Comparison of ENCODE assay signal across 16 mouse cellular contexts in genomic region chr12:102696635-102697354, GRCm38 (mm10). TPM values are rescaled to one million over a fixed set of nuclear protein-coding genes. Genes with fewer than 3 reads are reported as not detected.
DNase-seq lines count a peak whose midpoint lies in the region; ATAC-seq and TF ChIP-seq lines count a peak whose summit lies in the region.
"Had no signal": no experiment of that assay in that cellular context is flagged by ENCODE, and none has a peak within 500 bp of the region (broad histone marks: within the 10 kb centered on the region; RNA-seq: fewer than 3 reads in every experiment).

No protein-coding gene starts in this region.

- TF ChIP-seq CTCF in CH12.LX (conservative IDR thresholded peaks at IDR 0.05 in 1 of 2, IDR thresholded peaks at IDR 0.05 in 1 of 2; ENCODE audit: low read depth in 2 of 2, low read length in 2 of 2), result no peak

- no peak for DNase-seq in cerebellum, adult 11 months
- DNase-seq in CH12.LX (ENCODE audit: extremely low read depth), result no peak
- peak; percentile 55 for DNase-seq in induced T-regulatory cell, adult 2 months (ENCODE audit: low read depth)
- DNase-seq in kidney, postnatal 4 days, result no peak
- DNase-seq: heart, adult 18-20 months; heart, postnatal 36 days; kidney, postnatal 14 days; lung, adult 18-20 months had no signal

- WGBS in heart, embryonic 16.5 days, result 74% methylated on average over 14 of the region's 14 CpGs
- 81% methylated on average over 14 of the region's 14 CpGs for WGBS in heart, embryonic 12.5 days

- H3K4me1 ChIP-seq in heart, embryonic 16.5 days (ENCODE audit: control insufficient read depth, insufficient read depth, low read length), result peaks cover 21% of the 10 kb centered on the region
- H3K4me1 ChIP-seq in heart, embryonic 12.5 days (replicated peaks), result peaks cover 17% of the 10 kb centered on the region
- H3K4me1 ChIP-seq in CH12.LX (ENCODE audit: control insufficient read depth in 1 of 2, insufficient read depth in 2 of 2), result peaks cover 42 to 98% of the 10 kb centered on the region in 2 experiments

- H3K79me2 ChIP-seq in CH12.LX (replicated peaks; ENCODE audit: control insufficient read depth, extremely low read depth, insufficient read depth, poor library complexity, severe bottlenecking), result peaks cover 62% of the 10 kb centered on the region

- H3K27me3 ChIP-seq in heart, embryonic 16.5 days (ENCODE audit: control insufficient read depth, insufficient read depth, low read length), result no peaks in the 10 kb centered on the region
- no peaks in the 10 kb centered on the region for H3K27me3 ChIP-seq in heart, embryonic 12.5 days (replicated peaks)
- no peaks in the 10 kb centered on the region for H3K27me3 ChIP-seq in CH12.LX (replicated peaks)
- H3K27me3 ChIP-seq: limb, embryonic 13.5 days; stomach, embryonic 15.5 days had no signal

- TF ChIP-seq EP300 in CH12.LX (IDR thresholded peaks at IDR 0.05; ENCODE audit: low read length), result no peak

- in situ Hi-C loops in CH12.LX (cut with MboI; ENCODE audit: low pct_ligation_motif_present, low pct_unique_long_range_greater_than_20kb, low sequenced_read_pairs), result loop anchor here (10.0 kb wide), 1 partner anchor 52 kb away; no protein-coding TSS in a partner anchor

- ATAC-seq in cerebellum, adult (ENCODE audit: insufficient number of reproducible peaks, low FRiP score, low TSS enrichment), result 0 out of 2 replicates have a peak, but pooled peaks have one; percentile 12
- ATAC-seq in heart, embryonic 16.5 days (replicated peaks; ENCODE audit: extremely low read depth, insufficient read depth, low FRiP score), result no peak
- no peak for ATAC-seq in heart, embryonic 12.5 days (ENCODE audit: insufficient number of reproducible peaks, low FRiP score)
- ATAC-seq in megakaryocyte-erythroid progenitor cell, adult 5-6 weeks (replicated peaks; ENCODE audit: low FRiP score, low TSS enrichment, poor library complexity, severe bottlenecking), result no peak
- ATAC-seq: midbrain, embryonic 16.5 days had no signal

- no peaks in the 10 kb centered on the region for H3K9me3 ChIP-seq in heart, embryonic 16.5 days (replicated peaks; ENCODE audit: control insufficient read depth, low read length)
- no peaks in the 10 kb centered on the region for H3K9me3 ChIP-seq in heart, embryonic 12.5 days (replicated peaks)
- no peaks in the 10 kb centered on the region for H3K9me3 ChIP-seq in CH12.LX (replicated peaks; ENCODE audit: low read length)
- H3K9me3 ChIP-seq: limb, embryonic 13.5 days; stomach, embryonic 15.5 days had no signal

- H3K36me3 ChIP-seq in heart, embryonic 16.5 days (ENCODE audit: control insufficient read depth, insufficient read depth), result no peaks in the 10 kb centered on the region
- H3K36me3 ChIP-seq in heart, embryonic 12.5 days, result no peaks in the 10 kb centered on the region
- peaks cover 0 to 28% of the 10 kb centered on the region in 2 experiments for H3K36me3 ChIP-seq in CH12.LX (replicated peaks in 1 of 2; ENCODE audit: control insufficient read depth in 1 of 2, insufficient read depth in 1 of 2, low read length in 1 of 2)
- H3K36me3 ChIP-seq: limb, embryonic 13.5 days; stomach, embryonic 15.5 days had no signal

- no peak for TF ChIP-seq RAD21 in CH12.LX (IDR thresholded peaks at IDR 0.05; ENCODE audit: low read depth, low read length)

- H3K9ac ChIP-seq in heart, embryonic 16.5 days (ENCODE audit: low read length), result peak overlapping the region; percentile 41; the same call in 1 of the 2 replicates
- no peak overlapping the region for H3K9ac ChIP-seq in heart, embryonic 12.5 days
- peak overlapping the region; percentile 75 for H3K9ac ChIP-seq in CH12.LX (ENCODE audit: insufficient read depth, low read depth)
- H3K9ac ChIP-seq: stomach, embryonic 15.5 days had no signal

- H3K27ac ChIP-seq in heart, embryonic 16.5 days (ENCODE audit: low read length), result no peak overlapping the region; the same call in 1 of the 2 replicates
- H3K27ac ChIP-seq in heart, embryonic 12.5 days (ENCODE audit: poor library complexity, severe bottlenecking), result no peak overlapping the region
- peak overlapping the region; percentile 97 for H3K27ac ChIP-seq in CH12.LX (ENCODE audit: insufficient read depth, low read depth)
- H3K27ac ChIP-seq: limb, embryonic 13.5 days; macrophage; stomach, embryonic 15.5 days had no signal

- H3K4me2 ChIP-seq in heart, embryonic 16.5 days (ENCODE audit: low read depth, low read length), result no peak overlapping the region
- H3K4me2 ChIP-seq in heart, embryonic 12.5 days, result no peak overlapping the region
- peak overlapping the region; percentile 70 for H3K4me2 ChIP-seq in CH12.LX (ENCODE audit: insufficient read depth, low read depth, poor library complexity, severe bottlenecking)
- H3K4me2 ChIP-seq: limb, embryonic 13.5 days; stomach, embryonic 15.5 days had no signal

- dilution Hi-C loops in CH12.LX (cut with MboI; ENCODE audit: extremely low pct_ligation_motif_present, extremely low pct_unique_long_range_greater_than_20kb, low sequenced_read_pairs), result no loop called here

- no peak for TF ChIP-seq POLR2A in CH12.LX (IDR thresholded peaks at IDR 0.05; ENCODE audit: low read depth, low read length)

- no peak overlapping the region for H3K4me3 ChIP-seq in heart, embryonic 16.5 days (ENCODE audit: low read length)
- H3K4me3 ChIP-seq in heart, embryonic 12.5 days, result no peak overlapping the region
- peak overlapping the region in 2 of 3 experiments; percentile 39 to 42 for H3K4me3 ChIP-seq in CH12.LX (replicated peaks in 1 of 3; ENCODE audit: low read depth in 2 of 3, low read length in 2 of 3, poor library complexity in 1 of 3)
- H3K4me3 ChIP-seq: limb, embryonic 13.5 days; stomach, embryonic 15.5 days had no signal

TF ChIP-seq in CH12.LX, 34 proteins besides CTCF, POLR2A, EP300 and RAD21 (continues in another document):
- TF ChIP-seq HCFC1 (IDR thresholded peaks at IDR 0.05; ENCODE audit: low read depth, low read length) (no peak), BHLHE40 (IDR thresholded peaks at IDR 0.05; ENCODE audit: low read depth, low read length) (peak; percentile 57), USF2 (conservative IDR thresholded peaks at IDR 0.05; ENCODE audit: low read depth, low read length) (no peak), MXI1 (IDR thresholded peaks at IDR 0.05; ENCODE audit: low read depth, low read length) (no peak; the same call in 1 of the 2 replicates), JUND (conservative IDR thresholded peaks at IDR 0.05; ENCODE audit: low read depth, low read length) (no peak), ELF1 (IDR thresholded peaks at IDR 0.05; ENCODE audit: low read depth, low read length) (no peak), ZNF384 (IDR thresholded peaks at IDR 0.05; ENCODE audit: low read depth, low read length) (no peak), KAT2A (IDR thresholded peaks at IDR 0.05; ENCODE audit: insufficient replicate concordance, low read length) (no peak), ETS1 (conservative IDR thresholded peaks at IDR 0.05; ENCODE audit: low read depth, low read length) (peak; percentile 38; the same call in 1 of the 2 replicates), MAZ (IDR thresholded peaks at IDR 0.05; ENCODE audit: low read depth, low read length) (no peak), E2F4 (IDR thresholded peaks at IDR 0.05; ENCODE audit: insufficient replicate concordance, low read depth, low read length) (no peak), MAX (IDR thresholded peaks at IDR 0.05; ENCODE audit: low read length) (no peak), CHD2 (IDR thresholded peaks at IDR 0.05; ENCODE audit: low read length) (0 out of 2 replicates have a peak, but pooled peaks have one; percentile 15), SMC3 (IDR thresholded peaks at IDR 0.05; ENCODE audit: low read depth, low read length) (no peak), MYC (IDR thresholded peaks at IDR 0.05; ENCODE audit: low read depth, low read length) (0 out of 2 replicates have a peak, but pooled peaks have one; percentile 14), CHD1 (IDR thresholded peaks at IDR 0.05; ENCODE audit: low read depth, low read length) (no peak), ZMIZ1 (IDR thresholded peaks at IDR 0.05; ENCODE audit: low read depth, low read length) (no peak), MEF2A (IDR thresholded peaks at IDR 0.05; ENCODE audit: borderline replicate concordance, low read depth, low read length) (no peak), ZC3H11A (IDR thresholded peaks at IDR 0.05; ENCODE audit: low read depth, low read length) (no peak), PAX5 (IDR thresholded peaks at IDR 0.05; ENCODE audit: low read length) (no peak), TBP (conservative IDR thresholded peaks at IDR 0.05; ENCODE audit: low read depth, low read length) (no peak), IRF4 (IDR thresholded peaks at IDR 0.05; ENCODE audit: low read depth, low read length) (peak; percentile 81), RCOR1 (conservative IDR thresholded peaks at IDR 0.05; ENCODE audit: low read depth, low read length) (no peak)

RNA-seq across cellular contexts. Expression of gene Itpk1, which starts 7.9 kb away (rescaled TPM):
- polyA plus RNA-seq in heart, embryonic 16.5 days (2015; fragmentation: Nextera tagmentation; extraction: Ambion mirVana), result 7.2 and 8.8 TPM in 2 replicates
- 5.5 and 6.9 TPM in 2 replicates for polyA plus RNA-seq in heart, embryonic 12.5 days (2016; fragmentation: Nextera tagmentation; extraction: Ambion mirVana)
- total RNA-seq in CH12.LX (2012; rRNA removed) (16.0 and 19.2 TPM in 2 replicates), CH12.LX (2014; rRNA removed) (12.8 and 14.0 TPM in 2 replicates)
- 24.3 and 25.1 TPM in 2 replicates for polyA plus RNA-seq in CH12.LX (2012; ENCODE audit: insufficient read length, low read depth)
- total RNA-seq in megakaryocyte-erythroid progenitor cell, adult 5-6 weeks (2014; fragmentation: Nextera tagmentation), result 7.4 and 12.1 TPM in 2 replicates
- total RNA-seq in megakaryocyte-erythroid progenitor cell, adult 5-6 weeks (2017), result 4.9 and 6.5 TPM in 2 replicates

RNA-seq across cellular contexts. Expression of gene Moap1, which starts 46.7 kb away (rescaled TPM):
- 19.0 and 19.5 TPM in 2 replicates for polyA plus RNA-seq in heart, embryonic 16.5 days (2015; fragmentation: Nextera tagmentation; extraction: Ambion mirVana)
- 17.4 and 18.6 TPM in 2 replicates for polyA plus RNA-seq in heart, embryonic 12.5 days (2016; fragmentation: Nextera tagmentation; extraction: Ambion mirVana)
- 7.1 and 7.9 TPM in 2 replicates for total RNA-seq in CH12.LX (2012; rRNA removed)
- total RNA-seq in CH12.LX (2014; rRNA removed), result 5.5 and 12.7 TPM in 2 replicates
- polyA plus RNA-seq in CH12.LX (2012; ENCODE audit: insufficient read length, low read depth), result 6.1 and 15.4 TPM in 2 replicates
- total RNA-seq in megakaryocyte-erythroid progenitor cell, adult 5-6 weeks (2014; fragmentation: Nextera tagmentation), result 3.8 and 8.2 TPM in 2 replicates
- total RNA-seq in megakaryocyte-erythroid progenitor cell, adult 5-6 weeks (2017), result 11.5 and 15.8 TPM in 2 replicates

RNA-seq across cellular contexts. Expression of gene Tmem251, which starts 46.8 kb away (rescaled TPM):
- 7.7 and 8.3 TPM in 2 replicates for polyA plus RNA-seq in heart, embryonic 16.5 days (2015; fragmentation: Nextera tagmentation; extraction: Ambion mirVana)
- 7.1 and 8.2 TPM in 2 replicates for polyA plus RNA-seq in heart, embryonic 12.5 days (2016; fragmentation: Nextera tagmentation; extraction: Ambion mirVana)
- total RNA-seq in CH12.LX (2012; rRNA removed), result 3.9 and 7.2 TPM in 2 replicates
- total RNA-seq in CH12.LX (2014; rRNA removed), result 10.9 and 11.1 TPM in 2 replicates
- 13.9 and 14.6 TPM in 2 replicates for polyA plus RNA-seq in CH12.LX (2012; ENCODE audit: insufficient read length, low read depth)
- 9.2 and 13.8 TPM in 2 replicates for total RNA-seq in megakaryocyte-erythroid progenitor cell, adult 5-6 weeks (2014; fragmentation: Nextera tagmentation)
- 8.1 and 10.8 TPM in 2 replicates for total RNA-seq in megakaryocyte-erythroid progenitor cell, adult 5-6 weeks (2017)

Comparison
In these comparisons a context has a peak if more than half of its experiments do, and no peak if none do; other contexts are left out.
1. H3K4me3 ChIP-seq: peak in CH12.LX (2 of 3); none in heart, embryonic 16.5 days (single experiment) and heart, embryonic 12.5 days (single experiment).